Mouse (Mus musculus): Measurements from ENCODE around the gene Nlgn2. TPM values are rescaled to one million over a fixed set of nuclear protein-coding genes. Genes with fewer than 3 reads are reported as not detected.

Nlgn2 gene
- polyA plus RNA-seq, 1 experiment: 4.9 TPM

DNA sequence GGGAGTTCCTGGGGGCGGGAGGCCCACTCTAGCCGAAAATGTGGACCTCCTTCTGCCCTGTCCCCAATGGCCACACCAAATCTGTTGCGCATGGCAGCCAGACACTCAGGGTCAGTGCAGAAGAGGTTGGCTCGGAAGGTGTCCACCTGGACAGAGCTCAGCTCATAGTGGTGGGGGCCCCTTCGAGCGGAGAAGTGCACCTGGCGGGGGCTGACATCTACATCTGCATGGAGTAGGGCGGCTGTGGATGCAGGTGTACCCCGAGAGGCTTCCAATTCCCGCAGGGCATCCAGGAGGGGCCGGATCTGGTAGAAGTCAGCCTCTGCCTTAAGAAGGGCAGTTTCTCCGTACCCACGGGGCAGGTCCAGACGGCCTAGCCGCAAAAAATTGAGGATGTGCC lies 42.1 kb upstream of the Nlgn2 start:
- Histone ChIP-seq H3K4me1 (peaks cover 84% of the 10 kb centered on the region), H3K36me3 (replicated peaks; ENCODE audit: low read length) (peaks cover 22% of the 10 kb centered on the region), H3K4me3 (replicated peaks) (peak overlapping the region; percentile 95), H3K9me3 (no peaks in the 10 kb centered on the region), H3K27me3 (replicated peaks) (peaks cover under 1% of the 10 kb centered on the region)
- TF ChIP-seq FLI1 (IDR thresholded peaks at IDR 0.05; ENCODE audit: low read length) (no peak), GATA1 (IDR thresholded peaks at IDR 0.05; ENCODE audit: borderline replicate concordance, low read length) (no peak)

DNA sequence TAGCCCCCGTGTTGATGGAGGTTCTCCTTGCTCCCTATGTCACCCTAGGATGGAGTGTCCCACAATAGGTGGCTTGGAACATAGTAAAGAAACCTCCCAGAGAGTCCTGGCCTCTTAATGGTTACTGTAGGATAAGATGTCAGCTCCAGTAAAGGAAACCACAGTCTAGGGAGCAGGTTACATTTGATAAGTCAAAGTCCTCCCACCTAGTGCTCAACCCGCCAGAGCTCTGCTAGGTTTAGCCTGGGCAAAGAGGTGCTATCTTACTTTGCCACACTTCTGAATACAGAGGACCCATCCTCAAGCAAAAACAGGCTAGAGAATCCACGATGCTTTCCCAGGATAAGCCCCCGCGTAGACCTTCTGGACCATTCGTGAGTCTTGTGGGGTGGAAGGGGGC lies 41.4 kb upstream of the Nlgn2 start:
- no peak for TF ChIP-seq GATA1 (IDR thresholded peaks at IDR 0.05; ENCODE audit: borderline replicate concordance, low read length)
- TF ChIP-seq FLI1 (IDR thresholded peaks at IDR 0.05; ENCODE audit: low read length): no peak
- no peaks in the 10 kb centered on the region for H3K9me3 ChIP-seq
- peaks cover 78% of the 10 kb centered on the region for H3K4me1 ChIP-seq
- peak overlapping the region; percentile 95 for H3K4me3 ChIP-seq (replicated peaks)
- peaks cover 6% of the 10 kb centered on the region for H3K27me3 ChIP-seq (replicated peaks)
- H3K36me3 ChIP-seq (replicated peaks; ENCODE audit: low read length): peaks cover 15% of the 10 kb centered on the region

DNA sequence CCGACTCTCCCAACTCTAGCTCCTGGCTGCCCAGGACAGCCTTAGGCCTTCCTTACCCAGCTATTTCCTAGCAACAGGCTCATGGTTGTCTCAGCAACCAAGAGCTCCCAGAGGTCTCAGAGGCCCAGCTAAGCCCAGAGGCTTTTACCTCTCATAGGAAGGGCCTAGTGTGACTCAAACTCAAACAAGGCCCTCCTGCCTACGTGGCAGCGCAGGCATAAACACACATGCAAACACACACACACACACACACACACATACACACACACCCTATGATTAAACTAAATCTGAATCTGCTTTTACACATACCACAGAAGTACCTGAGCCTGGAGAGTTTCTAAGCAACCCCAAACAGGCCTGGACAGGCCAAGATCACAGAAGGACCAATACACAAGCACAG lies 40.8 kb upstream of the Nlgn2 start:
- no peak for TF ChIP-seq FLI1 (IDR thresholded peaks at IDR 0.05; ENCODE audit: low read length)
- no peak for TF ChIP-seq GATA1 (IDR thresholded peaks at IDR 0.05; ENCODE audit: borderline replicate concordance, low read length)
- Histone ChIP-seq H3K9me3 (no peaks in the 10 kb centered on the region), H3K27me3 (replicated peaks) (peaks cover 6% of the 10 kb centered on the region), H3K36me3 (replicated peaks; ENCODE audit: low read length) (peaks cover 9% of the 10 kb centered on the region), H3K4me3 (replicated peaks) (peak overlapping the region; percentile 40), H3K4me1 (peaks cover 73% of the 10 kb centered on the region)

GRCm38 (mm10) chr11:69877878-69878277 lies 40.3 kb upstream of the Nlgn2 start, which contains the start of gene Tmem95:
Gene Tmem95 (minus strand): TSS chr11:69878018.
- Histone ChIP-seq H3K27me3 (replicated peaks) (peaks cover 6% of the 10 kb centered on the region), H3K4me1 (peaks cover 73% of the 10 kb centered on the region), H3K9me3 (no peaks in the 10 kb centered on the region), H3K4me3 (replicated peaks) (peak within 1 kb of the TSS; percentile 67), H3K36me3 (replicated peaks; ENCODE audit: low read length) (peaks cover 5% of the 10 kb centered on the region)
- TF ChIP-seq GATA1 (IDR thresholded peaks at IDR 0.05; ENCODE audit: borderline replicate concordance, low read length): no peak

DNA sequence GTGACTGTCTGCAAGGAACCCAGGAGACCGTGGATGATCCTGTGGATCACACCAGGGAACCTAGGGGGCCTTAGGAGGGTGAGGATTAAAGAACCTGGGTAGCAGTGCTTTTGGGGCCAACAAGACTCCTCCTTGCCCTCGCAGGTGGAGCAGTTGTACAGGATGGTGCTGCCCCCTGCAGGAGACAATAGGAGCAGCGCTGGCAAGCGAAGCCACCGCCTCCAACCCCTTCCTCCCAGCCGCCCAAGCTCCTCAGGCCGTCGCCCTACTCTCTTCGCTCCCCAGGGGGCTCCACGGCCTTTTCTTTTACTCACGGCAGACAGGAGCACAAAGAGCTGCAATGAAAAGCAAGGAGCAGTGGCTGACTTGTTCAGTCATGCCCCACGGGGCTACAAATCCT lies 39.3 kb upstream of the Nlgn2 start:
- TF ChIP-seq FLI1 (IDR thresholded peaks at IDR 0.05; ENCODE audit: low read length): no peak
- no peak for TF ChIP-seq GATA1 (IDR thresholded peaks at IDR 0.05; ENCODE audit: borderline replicate concordance, low read length)
- H3K4me1 ChIP-seq: peaks cover 67% of the 10 kb centered on the region

DNA sequence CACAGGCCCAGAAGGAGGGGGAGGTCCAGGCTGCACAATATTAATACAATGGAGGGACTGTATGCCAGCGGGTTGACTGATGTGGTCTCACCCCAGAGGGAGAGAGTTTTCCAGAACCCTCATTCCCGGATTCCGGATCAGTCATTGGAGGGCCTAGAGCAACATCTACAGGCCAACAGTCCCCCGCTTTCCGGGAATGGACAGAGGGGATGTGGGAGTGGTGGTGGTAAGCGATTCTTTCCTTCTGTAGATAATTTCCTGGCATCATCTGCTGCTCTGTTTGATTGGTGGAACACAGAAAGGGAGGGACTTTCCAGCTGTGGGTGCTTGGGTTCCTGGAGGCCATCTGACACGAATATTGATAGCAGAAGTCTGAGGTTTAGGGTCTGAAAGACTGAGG lies 38.6 kb upstream of the Nlgn2 start:
- H3K4me3 ChIP-seq (replicated peaks): peak overlapping the region; percentile 42
- no peaks in the 10 kb centered on the region for H3K9me3 ChIP-seq
- H3K36me3 ChIP-seq (replicated peaks; ENCODE audit: low read length): peaks cover 2% of the 10 kb centered on the region
- no peak for TF ChIP-seq FLI1 (IDR thresholded peaks at IDR 0.05; ENCODE audit: low read length)
- H3K27me3 ChIP-seq (replicated peaks): peaks cover 6% of the 10 kb centered on the region
- H3K4me1 ChIP-seq: peaks cover 60% of the 10 kb centered on the region

More for the DNA sequence above, 39.3 kb upstream of the Nlgn2 start:
- Histone ChIP-seq H3K27me3 (replicated peaks) (peaks cover 6% of the 10 kb centered on the region), H3K4me3 (replicated peaks) (peak overlapping the region; percentile 67), H3K9me3 (no peaks in the 10 kb centered on the region), H3K36me3 (replicated peaks; ENCODE audit: low read length) (peaks cover 2% of the 10 kb centered on the region)

DNA sequence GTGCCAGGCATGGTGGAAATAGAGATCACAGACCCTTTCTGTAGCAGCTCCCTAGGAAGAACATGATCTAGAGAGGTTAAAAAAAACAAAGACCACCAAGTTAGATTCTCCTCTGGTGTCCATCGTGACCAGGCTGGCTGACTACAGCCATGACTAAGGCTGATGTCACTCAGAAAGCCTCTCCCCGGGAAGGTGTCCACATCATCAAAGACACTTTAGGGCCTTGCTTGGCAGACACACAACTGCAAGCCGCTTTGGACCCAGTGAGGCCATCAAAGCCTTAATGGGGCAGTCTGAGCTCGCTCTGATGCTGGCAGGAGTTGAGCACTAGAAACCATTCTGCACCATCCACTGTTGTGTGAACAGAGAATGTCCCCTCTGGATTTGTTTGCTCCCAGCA lies 34.9 kb upstream of the Nlgn2 start:
- peaks cover 18% of the 10 kb centered on the region for H3K27me3 ChIP-seq (replicated peaks)
- no peak overlapping the region for H3K4me3 ChIP-seq (replicated peaks)
- peaks cover 23% of the 10 kb centered on the region for H3K4me1 ChIP-seq
- no peaks in the 10 kb centered on the region for H3K36me3 ChIP-seq (replicated peaks; ENCODE audit: low read length)
- no peaks in the 10 kb centered on the region for H3K9me3 ChIP-seq
- TF ChIP-seq FLI1 (IDR thresholded peaks at IDR 0.05; ENCODE audit: low read length): no peak
- no peak for TF ChIP-seq GATA1 (IDR thresholded peaks at IDR 0.05; ENCODE audit: borderline replicate concordance, low read length)

GRCm38 (mm10) chr11:69871822-69872221 lies 34.2 kb upstream of the Nlgn2 start:
- H3K4me1 ChIP-seq: peaks cover 22% of the 10 kb centered on the region
- peaks cover 24% of the 10 kb centered on the region for H3K27me3 ChIP-seq (replicated peaks)
- no peaks in the 10 kb centered on the region for H3K36me3 ChIP-seq (replicated peaks; ENCODE audit: low read length)
- no peaks in the 10 kb centered on the region for H3K9me3 ChIP-seq
- H3K4me3 ChIP-seq (replicated peaks): no peak overlapping the region
- no peak for TF ChIP-seq FLI1 (IDR thresholded peaks at IDR 0.05; ENCODE audit: low read length)

DNA sequence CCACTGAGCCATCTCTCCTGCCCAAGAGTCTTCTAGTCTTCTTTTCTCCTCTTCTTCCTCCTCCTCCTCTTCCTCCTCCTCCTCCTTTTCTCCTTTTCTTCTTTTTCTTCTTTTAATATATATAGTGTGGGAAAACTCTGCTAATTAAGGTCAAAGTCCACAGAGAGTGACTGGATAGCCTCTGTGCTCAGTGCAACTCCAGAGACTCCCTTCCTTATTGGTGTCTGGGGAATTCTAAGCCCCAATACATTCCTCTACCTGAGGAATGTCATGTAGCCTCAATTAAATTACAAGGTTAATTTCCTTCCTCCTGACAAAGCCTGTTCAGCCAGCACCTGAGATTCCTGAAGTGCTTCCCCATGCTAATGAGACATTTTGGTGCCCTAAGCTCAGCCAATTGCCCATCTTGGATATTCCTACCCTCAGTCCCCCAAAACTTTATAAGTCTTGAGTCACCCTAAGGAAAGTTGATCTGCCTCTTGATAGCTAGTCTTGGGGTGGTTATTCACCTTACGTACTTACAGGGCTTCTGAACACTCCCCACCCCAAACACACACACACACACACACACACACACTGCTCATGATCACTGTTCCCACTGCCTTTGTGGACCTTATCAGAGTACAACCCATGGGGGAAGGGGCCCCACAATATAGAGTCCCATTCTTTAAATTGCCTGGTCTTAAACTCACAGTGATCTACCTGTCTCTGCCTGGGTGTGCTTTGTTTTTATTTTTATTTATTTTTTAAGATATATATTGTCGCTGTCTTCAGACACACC lies 32.9 kb upstream of the Nlgn2 start:
- Histone ChIP-seq H3K4me3 (replicated peaks) (no peak overlapping the region), H3K9me3 (no peaks in the 10 kb centered on the region), H3K4me1 (peaks cover 8% of the 10 kb centered on the region), H3K27me3 (replicated peaks) (peaks cover 30% of the 10 kb centered on the region), H3K36me3 (replicated peaks; ENCODE audit: low read length) (no peaks in the 10 kb centered on the region)
- TF ChIP-seq FLI1 (IDR thresholded peaks at IDR 0.05; ENCODE audit: low read length) (no peak), GATA1 (IDR thresholded peaks at IDR 0.05; ENCODE audit: borderline replicate concordance, low read length) (no peak)

DNA sequence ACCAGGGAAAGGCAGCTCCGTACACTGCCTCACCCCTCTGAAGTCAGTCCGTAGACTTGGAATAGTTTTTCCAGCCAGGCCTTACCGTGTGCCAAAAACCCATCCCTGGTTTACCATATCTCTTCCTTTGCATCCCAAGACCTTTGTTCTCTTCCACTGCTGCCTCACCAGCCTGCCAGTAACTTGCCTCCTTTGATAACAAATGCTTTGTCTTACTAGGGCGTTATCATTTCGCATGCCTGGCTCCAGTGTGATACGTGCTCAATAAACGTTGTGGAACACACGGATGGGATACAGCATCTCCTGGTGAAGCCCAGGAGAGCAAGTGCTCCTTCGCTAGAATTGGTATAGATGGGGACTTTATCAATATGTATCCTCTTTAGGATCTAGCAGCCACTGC lies 29.8 kb upstream of the Nlgn2 start:
- no peaks in the 10 kb centered on the region for H3K9me3 ChIP-seq
- no peaks in the 10 kb centered on the region for H3K36me3 ChIP-seq (replicated peaks; ENCODE audit: low read length)
- H3K4me1 ChIP-seq: peaks cover 10% of the 10 kb centered on the region
- no peak overlapping the region for H3K4me3 ChIP-seq (replicated peaks)
- H3K27me3 ChIP-seq (replicated peaks): peaks cover 30% of the 10 kb centered on the region
- no peak for TF ChIP-seq FLI1 (IDR thresholded peaks at IDR 0.05; ENCODE audit: low read length)

- Histone ChIP-seq H3K4me1 (peaks cover 10% of the 10 kb centered on the region), H3K36me3 (replicated peaks; ENCODE audit: low read length) (no peaks in the 10 kb centered on the region), H3K4me3 (replicated peaks) (no peak overlapping the region), H3K27me3 (replicated peaks) (peaks cover 32% of the 10 kb centered on the region), H3K9me3 (no peaks in the 10 kb centered on the region)
- TF ChIP-seq FLI1 (IDR thresholded peaks at IDR 0.05; ENCODE audit: low read length) (no peak), GATA1 (IDR thresholded peaks at IDR 0.05; ENCODE audit: borderline replicate concordance, low read length) (no peak)
Measured at GRCm38 (mm10) chr11:69865561-69865960, 28.0 kb upstream of the Nlgn2 start.
